Mouse (Mus musculus) right cerebral cortex, adult 18-20 months (tissue): ENCODE results near the gene Egfl7.
A peak's percentile ranks its signal among the peaks of the same experiment; 100 is the strongest.

Experiments used
- DNase-seq: peaks from one replicate; pipeline ENCODE4 v3.0.0; 2022; ENCODE audit warnings: mixed read lengths

Egfl7 gene

DNA sequence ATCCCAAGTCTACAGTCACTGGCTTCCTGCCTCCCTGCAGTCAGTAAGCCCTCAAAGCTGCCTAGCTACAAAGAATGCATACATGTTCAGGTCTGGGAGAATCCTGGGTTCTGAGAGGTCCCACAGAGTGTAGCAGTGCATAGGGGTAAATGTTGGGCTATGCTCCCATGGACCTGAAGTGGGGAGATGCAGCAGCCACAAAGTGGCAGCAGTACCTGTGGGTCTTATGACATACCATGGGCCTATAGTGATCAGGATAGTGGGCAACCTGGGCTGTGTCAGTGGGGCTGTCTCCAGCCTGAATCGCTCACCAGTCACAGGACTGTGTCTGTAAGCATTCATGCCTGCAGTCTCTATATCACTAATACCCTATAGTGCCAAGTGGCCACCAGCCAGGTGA lies at the start of gene Egfl7:
Gene Egfl7, plus strand, starts transcription at position 301 of the 400 bp plus-strand sequence.
- DNase-seq, result no peak

DNA sequence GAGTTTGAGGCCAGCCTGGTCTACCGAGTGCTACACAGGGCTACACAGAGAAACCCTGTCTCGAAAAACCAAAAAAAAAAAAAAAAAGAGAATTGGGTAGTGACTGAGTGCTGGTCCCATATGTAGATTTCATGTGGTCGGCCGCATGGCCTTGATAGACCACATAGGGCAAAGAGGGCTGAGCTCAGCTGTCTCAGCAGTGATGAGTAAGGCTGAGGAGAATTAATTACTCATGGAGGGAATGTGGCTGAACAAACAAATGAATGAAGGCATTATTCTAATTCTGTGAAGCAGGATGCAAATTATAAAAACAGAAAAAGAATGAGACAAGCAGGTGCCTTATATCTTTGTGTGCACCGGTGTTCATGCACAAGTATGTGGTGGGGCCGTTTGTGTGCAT lies 48.0 kb upstream of the Egfl7 start:
- DNase-seq, result no peak

DNA sequence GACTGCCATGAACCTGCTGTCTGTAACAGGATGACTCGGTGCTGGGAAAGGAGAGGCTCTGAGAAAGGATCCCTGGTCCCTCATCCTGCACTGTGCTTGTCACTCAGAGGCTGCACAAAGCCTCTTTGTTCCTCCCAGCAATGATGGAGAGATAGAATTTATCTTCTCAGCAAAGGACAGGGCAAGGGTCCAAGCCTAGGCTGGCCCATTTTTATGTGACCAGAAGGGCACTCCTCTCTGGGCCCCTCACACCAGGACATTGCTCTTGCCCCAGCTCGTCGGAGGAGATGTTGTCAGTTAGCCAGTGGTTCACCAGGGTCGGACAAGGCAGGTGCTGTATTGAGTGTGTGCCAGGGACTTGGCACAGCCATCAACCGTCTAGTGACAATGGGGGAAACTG lies 46.6 kb upstream of the Egfl7 start:
- no peak for DNase-seq

DNA sequence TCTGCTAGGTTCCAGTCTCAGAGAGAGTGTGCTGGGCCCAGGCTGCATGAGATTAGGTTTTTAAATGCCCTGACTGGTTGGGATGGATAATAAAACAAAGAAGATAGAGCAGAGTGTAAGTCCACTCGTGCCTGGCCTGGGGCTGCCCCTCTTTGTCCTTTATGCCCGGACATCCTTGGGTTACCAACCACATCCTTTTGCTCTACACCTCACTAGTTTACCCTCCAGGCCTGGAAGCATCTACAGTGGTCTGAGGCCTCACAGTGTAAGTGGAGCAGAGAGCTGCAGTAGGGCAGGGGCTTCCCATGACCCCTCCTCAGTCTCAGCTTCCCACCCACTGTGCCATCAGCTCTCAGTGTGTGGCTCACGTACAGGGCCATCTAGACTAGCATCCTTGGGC lies 45.7 kb upstream of the Egfl7 start:
- no peak for DNase-seq

DNA sequence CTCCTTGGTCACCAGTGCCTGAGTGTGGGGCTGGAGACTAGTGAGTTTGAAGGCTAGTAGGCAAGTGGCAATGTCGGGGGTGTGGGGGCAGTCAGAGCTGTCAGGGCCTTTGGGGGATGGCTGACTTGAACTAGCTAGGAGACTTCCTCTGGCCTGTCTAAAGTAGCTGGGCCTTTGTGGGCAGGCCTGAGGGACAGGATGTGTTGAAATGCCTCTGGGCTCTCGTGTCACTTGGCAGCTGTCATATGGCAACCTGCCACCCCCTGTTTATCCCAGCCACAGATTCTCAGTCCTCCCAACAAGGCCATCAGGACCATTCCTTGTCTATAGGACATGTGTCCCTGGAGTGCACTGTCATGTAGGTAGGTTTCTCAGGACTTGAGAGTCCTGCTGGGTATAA lies 45.2 kb upstream of the Egfl7 start:
- no peak for DNase-seq

DNA sequence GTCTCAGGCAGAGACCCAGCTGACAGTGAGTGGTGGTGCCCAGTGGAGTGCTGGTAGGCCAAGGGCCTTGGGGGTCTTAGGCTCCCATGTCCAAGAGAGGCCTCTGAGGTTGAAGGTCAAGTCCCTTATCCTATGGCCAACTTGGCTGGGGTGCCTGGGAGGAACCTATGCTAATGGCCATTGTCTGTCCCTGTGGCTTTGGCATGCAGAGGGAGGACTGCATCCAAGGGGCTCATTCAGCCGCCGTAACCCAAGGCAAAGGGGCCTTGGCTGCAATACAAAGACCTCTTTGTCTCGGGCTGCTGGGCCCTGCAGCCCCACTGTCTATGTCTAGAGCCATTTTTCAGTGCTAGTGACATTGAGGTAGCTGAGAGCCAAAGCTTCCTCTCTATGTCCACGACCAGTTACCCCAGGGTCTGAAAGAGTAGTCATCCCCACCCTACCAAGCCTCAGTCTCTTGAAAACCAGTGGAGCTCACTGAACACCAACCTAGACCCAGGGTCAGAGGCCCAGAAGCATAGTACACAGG lies 44.2 kb upstream of the Egfl7 start:
- DNase-seq, result peak; percentile 55

GRCm38 (mm10) chr2:26539516-26539915 lies 40.3 kb upstream of the Egfl7 start:
- no peak for DNase-seq

- DNase-seq, result no peak
These were observed 39.1 kb upstream of the Egfl7 start for GRCm38 (mm10) chr2:26540721-26541120.

GRCm38 (mm10) chr2:26541258-26541910 lies 38.4 kb upstream of the Egfl7 start:
- no peak for DNase-seq

- DNase-seq, result no peak
These were observed 36.7 kb upstream of the Egfl7 start for GRCm38 (mm10) chr2:26543155-26543554.

GRCm38 (mm10) chr2:26543768-26544167 lies 36.0 kb upstream of the Egfl7 start:
- DNase-seq, result no peak

DNA sequence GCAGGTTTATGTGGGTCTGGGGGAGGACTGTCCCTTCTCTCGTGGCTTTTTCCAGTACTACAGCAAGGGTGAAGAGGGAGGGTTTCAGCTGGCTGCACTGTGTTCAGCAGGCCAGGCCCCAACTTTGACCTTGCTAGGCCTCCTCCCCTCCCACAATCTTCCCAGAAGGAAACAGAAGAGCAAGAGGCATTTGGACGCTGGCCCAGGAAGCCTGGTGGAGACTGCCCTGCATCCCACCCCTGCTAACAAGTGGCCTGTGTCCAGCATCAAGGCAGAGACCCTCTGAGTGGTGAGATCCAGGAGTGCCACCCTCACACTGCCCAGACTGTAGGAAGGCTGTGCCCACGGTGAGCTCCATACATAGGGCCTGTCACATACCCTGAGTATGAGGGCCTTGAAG lies 35.5 kb upstream of the Egfl7 start:
- DNase-seq, result no peak

- peak; percentile 26 for DNase-seq
These were observed 32.3 kb upstream of the Egfl7 start for GRCm38 (mm10) chr2:26547481-26547880.

- no peak for DNase-seq
These were observed 30.0 kb upstream of the Egfl7 start for GRCm38 (mm10) chr2:26549801-26550200.

DNA sequence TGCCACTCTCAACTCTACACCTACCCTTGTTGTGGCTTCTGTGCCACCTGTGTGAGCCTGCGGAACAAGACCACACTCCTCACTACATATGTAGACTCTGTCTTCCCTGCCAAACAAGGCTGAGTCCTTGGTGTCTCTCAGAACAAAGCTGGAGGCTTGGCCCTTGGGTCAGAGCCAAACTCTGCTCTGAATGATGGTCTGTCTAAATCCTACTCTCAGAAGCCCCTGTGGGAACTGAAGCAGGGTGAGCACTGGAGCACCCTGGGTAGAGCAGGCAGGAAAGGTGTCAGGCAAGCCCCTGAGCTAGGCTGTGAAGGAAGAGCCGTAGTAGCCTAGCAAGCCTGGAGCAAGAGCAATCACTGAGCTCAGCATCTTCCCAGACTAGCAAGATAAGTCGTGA lies 29.6 kb upstream of the Egfl7 start:
- DNase-seq, result no peak

GRCm38 (mm10) chr2:26550777-26551176 lies 29.0 kb upstream of the Egfl7 start:
- DNase-seq, result no peak

DNA sequence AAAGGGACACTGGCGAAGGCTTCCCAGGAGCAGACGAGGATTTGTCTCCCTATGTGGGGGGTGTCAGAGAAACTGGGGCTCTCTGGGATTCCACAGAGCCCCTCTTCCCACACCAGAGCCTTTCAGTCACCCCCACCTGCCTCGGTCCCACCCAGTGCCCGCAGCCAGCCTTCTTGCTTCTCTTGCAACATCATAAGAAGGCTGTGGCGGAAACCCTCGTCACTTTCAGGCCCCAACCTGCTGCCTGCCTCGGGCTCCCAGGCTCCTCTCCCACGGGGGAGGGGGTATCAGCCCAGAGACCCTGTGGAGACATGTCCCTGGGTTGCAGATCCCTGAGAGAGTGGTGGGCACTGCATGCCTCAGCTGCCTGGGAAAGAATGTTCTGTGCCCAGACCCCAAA lies 28.4 kb upstream of the Egfl7 start:
- DNase-seq, result no peak

- DNase-seq, result no peak
These were observed 27.7 kb upstream of the Egfl7 start for GRCm38 (mm10) chr2:26552066-26552465.

- no peak for DNase-seq
These were observed 25.9 kb upstream of the Egfl7 start for GRCm38 (mm10) chr2:26553904-26554303.

DNA sequence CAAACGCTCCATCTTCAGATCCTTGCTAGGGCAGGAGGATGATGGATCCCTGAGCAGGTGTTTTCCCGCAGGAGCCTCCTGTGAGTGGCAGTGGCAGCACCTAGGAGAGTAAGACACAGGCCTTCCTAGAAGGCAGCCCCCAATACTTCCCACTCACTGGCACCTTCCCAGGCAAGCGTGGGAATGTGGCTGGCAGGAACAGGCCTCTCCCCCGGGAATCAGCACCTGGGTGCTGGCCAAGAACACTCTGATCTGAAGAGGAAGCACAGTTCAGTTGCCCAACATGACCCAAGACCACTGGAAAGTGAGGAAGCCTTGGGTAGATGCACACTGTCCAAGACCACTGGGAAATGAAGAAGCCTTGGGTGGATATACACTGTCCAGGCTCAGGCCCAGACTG lies 24.7 kb upstream of the Egfl7 start:
- peak; percentile 79 for DNase-seq

DNA sequence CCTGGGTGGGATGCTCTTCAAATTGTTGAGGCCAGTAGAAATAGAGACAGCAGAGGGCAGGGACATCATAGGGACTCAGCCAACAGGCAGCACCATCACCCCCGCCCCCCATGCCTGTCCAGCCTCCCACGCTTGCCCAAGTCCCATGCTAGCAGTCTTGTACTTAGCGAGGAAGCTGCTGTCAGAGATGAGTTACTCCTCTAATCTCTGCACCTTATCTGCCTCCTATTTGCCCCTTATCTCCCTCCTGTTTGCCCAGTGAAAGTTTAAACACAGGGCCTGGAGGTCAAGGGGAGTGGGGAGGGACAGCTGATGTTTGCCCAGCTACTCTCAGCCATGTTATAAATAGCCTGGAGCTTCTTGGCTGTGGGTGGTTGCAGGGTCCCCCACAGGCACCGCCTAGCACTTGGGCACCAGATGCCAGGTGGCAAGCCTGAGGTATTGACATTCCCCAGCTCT lies 23.2 kb upstream of the Egfl7 start:
- no peak for DNase-seq

DNA sequence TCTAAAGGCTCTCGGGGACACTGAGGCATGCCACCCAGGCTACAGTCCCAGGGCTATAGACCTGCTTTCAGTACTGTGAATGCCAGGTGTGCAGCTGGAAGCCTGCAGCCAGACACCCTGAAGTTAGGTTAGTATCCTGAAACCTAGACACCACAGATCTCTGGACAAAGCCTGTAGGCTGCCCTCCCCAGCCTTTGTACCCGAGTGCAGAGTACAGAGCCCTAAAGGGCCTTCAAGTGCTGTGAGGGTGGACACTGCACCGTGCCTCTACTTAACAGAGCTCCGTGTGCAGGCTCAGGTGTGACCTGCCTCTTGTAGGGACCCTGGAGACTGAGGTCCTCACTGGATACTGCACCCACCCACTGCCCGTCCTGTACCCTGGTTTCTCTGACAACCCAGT lies 19.3 kb upstream of the Egfl7 start:
- no peak for DNase-seq

DNA sequence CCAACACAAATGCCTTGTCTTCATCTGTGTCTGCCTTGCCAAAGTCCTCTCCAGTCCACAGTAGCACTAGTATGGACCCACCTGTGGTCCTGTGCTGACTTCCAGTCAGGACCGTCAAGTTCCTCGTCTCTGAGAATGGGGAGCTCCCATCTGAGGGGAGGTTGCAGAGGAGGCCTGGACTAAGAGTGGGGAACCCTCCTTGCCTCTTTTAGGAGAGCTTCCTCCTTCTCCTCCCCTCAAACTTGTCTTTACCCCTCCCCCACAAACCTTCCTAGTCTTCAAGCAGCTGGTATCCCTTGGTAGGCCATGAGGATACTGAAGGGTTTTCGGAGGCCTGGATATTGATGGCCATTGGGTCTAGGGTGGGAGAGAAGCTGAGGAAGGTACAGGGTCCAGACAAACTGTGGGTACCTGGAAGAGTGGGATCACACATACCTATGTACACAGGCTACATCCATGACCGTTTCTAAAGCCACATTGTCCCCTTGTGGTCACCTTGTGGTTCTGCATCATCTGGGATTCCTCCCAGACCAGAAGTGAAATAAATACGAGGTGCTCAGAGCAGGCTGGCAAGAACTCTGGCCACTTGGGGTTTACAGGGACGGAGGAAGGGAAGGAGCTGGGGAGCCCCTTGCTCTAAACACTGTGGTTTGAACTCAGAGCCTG lies 18.3 kb upstream of the Egfl7 start:
- DNase-seq, result peak; percentile 33

DNA sequence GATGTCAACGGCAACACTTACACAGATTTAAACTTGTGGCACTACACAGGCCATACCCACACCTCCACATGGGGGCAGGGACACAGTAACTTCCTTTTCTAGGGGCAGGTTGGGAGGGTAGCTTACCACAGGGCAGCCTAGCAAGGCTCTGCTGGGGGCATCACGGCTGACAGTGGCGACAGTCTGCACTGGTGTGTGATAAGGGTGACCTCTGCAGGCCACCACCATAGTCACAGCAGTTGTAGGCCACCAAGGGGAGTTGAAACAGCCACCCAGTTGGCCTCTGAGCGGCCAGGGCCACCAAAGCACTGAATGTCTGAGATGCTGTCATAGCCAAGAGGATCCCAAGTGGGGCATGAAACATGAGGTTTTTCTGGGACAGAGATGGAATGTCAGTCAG lies 13.6 kb upstream of the Egfl7 start:
- DNase-seq, result no peak

GRCm38 (mm10) chr2:26570034-26570433 lies 9.8 kb upstream of the Egfl7 start:
- peak; percentile 29 for DNase-seq
